Mouse (Mus musculus) forelimb bud, embryonic 11.5 days (tissue): Measurements from ENCODE around the gene Reg3a.
"Not testable (repeated sequence)": the region's sequence is repeated elsewhere in the genome, so short reads cannot be mapped to it uniquely, and the experiment has no call there.

Source experiments
- DNase-seq: peaks from one replicate; pipeline ENCODE4 v3.0.0-alpha.2; 2012; ENCODE audit warnings: low read depth, low spot score

Reg3a gene

DNA sequence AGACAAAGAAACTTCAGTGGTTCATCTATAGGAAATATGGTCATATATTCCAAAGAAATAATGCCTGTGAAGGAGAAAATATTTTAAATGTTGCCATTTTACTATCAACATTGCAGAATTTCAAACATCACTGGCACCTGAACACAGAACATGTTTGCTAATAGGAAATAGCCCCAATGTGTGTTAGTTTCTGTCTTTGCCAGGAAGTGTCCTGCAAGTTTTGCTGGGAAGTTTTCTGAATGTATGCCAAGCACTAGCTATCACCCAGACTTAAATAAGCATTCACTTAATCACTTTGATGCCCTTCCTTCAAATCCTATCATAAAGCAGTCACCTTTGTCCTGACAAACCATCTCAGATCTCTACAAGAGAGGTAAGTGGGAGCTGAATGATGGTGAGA is at the start of gene Reg3a:
Reg3a (plus strand) TSS at position 301 of the 400 bp plus-strand sequence.
- DNase-seq: no peak

DNA sequence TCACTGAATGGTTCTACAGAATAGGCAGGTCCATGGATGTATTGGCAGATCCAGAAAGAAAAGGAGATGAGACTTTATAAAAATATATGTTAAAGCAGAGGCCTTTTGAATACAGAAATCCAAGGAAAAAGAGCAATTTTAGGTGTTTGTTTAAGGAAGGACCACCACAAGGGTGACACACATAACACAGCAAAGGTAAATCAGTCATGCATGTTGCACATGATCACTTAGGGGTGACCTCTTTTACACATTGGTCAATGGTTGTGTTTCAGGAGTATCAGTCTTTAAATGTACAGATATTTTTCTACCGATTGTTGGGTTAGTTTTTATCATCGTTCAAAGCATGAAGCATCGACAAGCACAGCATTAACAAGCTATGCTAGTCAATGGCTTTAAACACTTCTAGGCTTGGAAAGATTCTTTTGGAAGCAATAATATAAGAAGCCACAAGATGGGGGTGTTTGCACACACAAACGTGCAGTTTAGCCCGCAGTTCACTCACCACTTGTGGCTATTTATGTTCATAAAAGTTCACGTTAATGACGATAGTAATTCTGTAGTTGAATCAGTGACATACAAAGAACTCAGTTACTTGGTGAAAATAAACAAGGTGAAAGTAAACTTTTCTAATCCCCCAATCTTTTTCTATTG is 48.5 kb upstream of the Reg3a start:
- peak; percentile 23 for DNase-seq

DNA sequence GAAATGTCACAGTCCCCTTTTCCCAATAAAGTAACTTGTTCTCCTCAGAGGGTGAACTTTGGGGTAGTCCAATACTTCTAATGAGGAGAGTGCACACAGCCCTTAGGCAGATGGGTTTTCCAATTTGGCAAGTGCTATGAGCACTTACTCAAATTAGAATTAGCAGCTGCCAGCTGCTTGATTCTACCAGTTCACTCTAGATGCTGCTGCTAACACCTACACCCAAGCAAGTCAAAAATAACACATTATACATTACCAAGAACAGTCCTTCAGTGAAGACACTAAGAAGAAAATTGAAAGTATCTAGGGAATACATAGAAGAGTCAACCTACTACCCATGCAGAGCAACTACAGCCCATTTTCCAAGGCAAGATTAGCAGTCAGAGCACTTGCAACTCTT is 40.2 kb upstream of the Reg3a start:
- no peak for DNase-seq

DNA sequence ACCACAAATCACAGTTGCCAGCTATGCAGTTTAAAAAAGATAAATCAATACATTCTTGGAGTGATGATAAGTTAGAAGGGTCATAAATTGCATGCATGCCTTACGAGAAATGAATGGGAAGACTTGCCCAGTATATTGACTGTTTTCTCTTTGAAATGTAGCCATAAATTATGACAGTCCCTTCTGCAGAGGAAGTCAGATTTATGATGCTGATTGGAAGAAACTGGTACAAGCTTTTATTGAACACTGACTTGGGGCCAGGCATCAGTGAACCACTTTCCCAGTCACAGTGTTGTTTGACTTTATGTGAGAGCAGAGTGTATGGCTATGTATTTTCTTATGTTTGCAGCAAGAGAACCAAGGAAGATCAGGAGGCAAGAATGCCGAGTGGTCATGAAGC is 38.8 kb upstream of the Reg3a start:
- peak; percentile 17 for DNase-seq

DNA sequence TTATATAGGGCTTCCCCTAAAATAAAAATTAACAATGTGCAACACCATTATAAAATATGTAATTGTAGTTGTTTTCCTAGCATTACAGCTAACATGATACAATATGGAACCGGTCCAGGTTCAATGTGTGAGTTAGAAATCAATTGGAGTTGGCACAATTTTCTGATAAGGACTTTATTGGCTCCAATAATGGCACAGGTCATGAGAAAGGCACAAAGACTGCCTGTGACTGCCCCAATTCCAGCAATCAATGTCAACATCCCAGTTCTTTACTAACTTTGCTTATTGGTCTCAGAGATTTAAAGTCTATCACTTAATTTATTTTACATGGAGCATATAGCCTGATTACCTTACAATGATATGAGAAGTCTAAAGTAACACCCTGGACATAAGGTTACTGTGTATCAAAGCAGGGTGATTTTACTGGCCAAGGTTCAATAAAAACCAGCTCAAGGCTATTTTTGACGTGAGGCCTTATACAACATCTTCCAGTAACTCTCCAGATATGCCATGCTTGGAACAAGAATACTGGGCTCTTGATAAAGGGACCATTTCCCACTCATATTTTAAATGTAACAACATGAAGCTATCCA is 18.4 kb upstream of the Reg3a start:
- DNase-seq: no peak

DNA sequence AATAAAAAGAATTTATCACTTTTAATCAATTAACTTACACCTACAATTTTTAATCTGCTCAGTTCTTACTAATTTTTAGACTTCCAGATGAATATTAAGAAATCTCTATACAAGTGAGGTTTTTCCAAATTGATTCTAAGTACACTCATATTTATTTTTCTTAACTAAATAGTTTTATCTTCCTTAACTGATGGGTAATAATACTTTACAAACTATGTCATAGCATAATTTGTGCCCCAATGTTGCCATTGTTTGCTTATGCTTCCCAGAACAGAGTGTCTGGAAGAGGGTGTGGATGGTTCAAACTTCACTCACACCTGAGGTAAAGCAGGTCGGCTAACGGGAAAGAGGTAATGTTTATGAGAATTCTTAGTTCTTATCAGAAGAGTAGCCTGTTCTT is 10.2 kb upstream of the Reg3a start, which contains the start of gene Reg3b:
Reg3b (plus strand) TSS at position 301 of the 400 bp plus-strand sequence.
- no peak for DNase-seq

DNA sequence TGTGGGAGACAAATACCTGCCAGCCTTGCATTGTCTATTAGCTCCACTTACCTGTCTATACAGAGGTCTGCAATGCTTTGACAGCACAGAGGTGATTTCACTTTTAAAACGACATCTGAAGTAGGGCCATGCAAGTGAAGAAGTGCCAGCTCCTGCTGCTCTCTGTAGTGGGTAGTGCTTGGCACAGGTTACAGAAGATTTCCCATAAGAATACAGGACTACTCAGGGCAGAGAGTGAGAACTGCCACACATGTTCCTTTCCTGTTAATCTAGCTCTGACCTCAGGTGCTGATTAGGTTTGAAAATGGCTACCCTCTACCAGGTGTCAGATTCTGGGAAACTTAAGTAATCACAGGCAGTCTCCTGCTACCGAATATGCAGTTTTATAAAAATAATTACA is 1.7 kb upstream of the Reg3a start, which contains the start of gene Reg3d:
Reg3d (minus strand) TSS at position 101 of the 400 bp plus-strand sequence.
- DNase-seq: no peak

DNA sequence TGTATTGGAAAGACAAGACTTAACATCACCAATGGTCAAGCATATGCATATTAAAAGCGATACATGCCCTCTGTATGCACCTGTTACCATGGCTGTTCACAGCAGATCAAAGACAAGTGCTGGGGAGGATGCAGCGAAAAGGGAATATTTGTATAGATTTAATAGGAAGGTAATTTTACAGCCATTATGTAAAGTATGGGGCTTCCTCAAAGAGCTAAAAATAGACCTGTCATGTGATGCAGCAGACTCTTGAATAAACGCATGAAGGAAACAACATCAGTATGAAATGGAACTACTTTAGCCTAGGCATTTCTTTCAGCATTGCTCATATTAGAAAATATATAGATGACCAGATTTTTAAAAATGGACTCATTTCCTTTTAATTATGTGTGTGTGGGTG is 5.1 kb downstream of the Reg3a start:
- DNase-seq: no peak

DNA sequence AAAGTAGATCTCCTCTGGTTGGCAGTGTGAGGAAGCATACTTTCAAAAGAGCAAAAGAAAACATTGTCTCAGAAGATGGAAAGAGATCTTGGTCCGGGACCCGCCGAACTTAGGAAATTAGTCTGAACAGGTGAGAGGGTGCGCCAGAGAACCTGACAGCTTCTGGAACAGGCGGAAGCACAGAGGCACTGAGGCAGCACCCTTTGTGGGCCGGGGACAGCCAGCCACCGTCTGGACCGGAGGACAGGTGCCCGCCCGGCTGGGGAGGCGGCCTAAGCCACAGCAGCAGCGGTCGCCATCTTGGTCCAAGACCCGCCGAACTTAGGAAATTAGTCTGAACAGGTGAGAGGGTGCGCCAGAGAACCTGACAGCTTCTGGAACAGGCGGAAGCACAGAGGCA is 14.8 kb downstream of the Reg3a start, which contains the start of gene Reg2:
Reg2 (plus strand) TSS at position 301 of the 400 bp plus-strand sequence.
- not testable (repeated sequence) for DNase-seq

DNA sequence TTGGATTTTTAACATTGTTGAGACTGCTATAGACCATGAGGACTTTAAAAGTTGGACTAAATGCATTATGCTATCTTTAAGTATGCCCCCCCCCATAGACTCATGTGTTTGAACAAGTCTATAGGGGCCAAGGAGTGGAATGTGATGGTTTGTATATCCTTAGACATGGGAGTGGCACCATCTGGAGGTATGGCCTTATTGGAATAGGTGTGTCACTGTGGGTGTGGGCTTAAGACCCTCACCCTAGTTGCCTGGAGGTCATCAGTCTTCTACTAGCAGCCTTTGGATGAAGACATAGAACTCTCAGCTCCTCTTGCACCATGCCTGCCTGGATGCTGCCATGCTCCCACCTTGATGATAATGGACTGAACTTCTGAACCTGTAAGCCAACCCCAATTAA is 41.9 kb downstream of the Reg3a start, which contains the start of gene Reg1:
Reg1 (plus strand) TSS at position 301 of the 400 bp plus-strand sequence.
- not testable (repeated sequence) for DNase-seq

DNA sequence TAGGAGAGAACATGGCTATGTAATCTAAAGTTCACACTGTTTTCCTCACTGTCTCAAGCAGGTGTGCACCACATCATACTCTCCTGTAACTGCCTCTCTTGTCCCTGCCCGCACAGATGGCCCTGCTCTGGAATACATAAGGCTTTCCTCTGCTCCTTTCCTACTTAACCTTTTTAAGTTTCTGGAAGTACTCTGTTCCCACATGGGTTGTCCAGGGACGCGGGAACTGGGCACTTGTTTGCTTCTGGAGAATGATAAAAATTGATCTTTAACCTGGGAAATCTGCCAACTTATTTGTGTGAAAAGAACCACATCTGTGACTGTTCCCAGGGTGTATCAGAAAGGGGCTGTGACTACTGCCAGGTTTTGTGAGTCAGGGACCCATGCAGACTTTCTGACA is 45.0 kb downstream of the Reg3a start:
- DNase-seq: no peak
